Mouse (Mus musculus): Measurements from ENCODE around the gene Rad21l. TPM values are rescaled to one million over a fixed set of nuclear protein-coding genes. Genes with fewer than 3 reads are reported as not detected.
"Not testable (repeated sequence)": the region's sequence is repeated elsewhere in the genome, so short reads cannot be mapped to it uniquely, and the experiment has no call there.

Rad21l gene
- polyA plus RNA-seq, 1 experiment, result not detected

DNA sequence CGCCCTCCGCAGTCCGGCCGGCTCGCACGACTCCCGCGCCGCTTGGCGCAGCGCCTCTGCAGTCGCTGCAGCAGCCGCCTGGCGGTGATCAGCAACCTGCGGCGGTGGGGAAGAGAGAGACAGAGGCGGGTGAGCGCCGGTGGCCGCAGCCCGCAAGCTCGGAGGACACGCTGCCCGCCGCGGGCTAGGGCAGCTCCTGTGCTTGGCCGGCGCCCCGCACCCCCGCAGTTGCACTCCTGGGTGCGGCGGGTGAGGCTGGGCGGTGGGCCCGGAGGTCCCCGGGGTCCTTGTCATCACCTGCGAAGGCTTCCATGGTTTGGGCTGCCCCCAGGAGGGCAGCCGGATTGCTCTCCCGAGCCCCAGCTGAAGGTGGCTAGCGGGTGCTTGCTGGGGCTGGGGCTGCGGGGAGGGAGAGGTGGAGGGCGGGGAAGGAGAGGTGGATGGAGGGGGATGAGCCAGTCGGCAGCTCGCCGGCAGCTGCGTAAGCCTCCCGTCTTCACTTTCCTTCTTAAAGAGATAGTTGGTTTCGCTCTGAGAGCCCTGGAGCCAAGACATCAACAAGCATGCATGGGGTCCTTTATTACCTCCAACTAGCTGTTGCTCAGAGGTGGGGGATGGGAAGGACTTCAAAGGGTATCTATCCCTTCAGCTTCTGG, 36.0 kb downstream of the Rad21l start, which contains the start of gene Snph:
Snph (minus strand) TSS at position 435 of the 656 bp plus-strand sequence.
- WGBS, result under 1% methylated on average over 47 of the region's 47 CpGs
- TF ChIP-seq POLR2A (IDR thresholded peaks at IDR 0.05; ENCODE audit: insufficient read depth, low read depth, low read length) (peak; percentile 67), CTCF (IDR thresholded peaks at IDR 0.05; ENCODE audit: insufficient read depth, low read depth, low read length) (peak; percentile 69; the same call in 1 of the 2 replicates)

DNA sequence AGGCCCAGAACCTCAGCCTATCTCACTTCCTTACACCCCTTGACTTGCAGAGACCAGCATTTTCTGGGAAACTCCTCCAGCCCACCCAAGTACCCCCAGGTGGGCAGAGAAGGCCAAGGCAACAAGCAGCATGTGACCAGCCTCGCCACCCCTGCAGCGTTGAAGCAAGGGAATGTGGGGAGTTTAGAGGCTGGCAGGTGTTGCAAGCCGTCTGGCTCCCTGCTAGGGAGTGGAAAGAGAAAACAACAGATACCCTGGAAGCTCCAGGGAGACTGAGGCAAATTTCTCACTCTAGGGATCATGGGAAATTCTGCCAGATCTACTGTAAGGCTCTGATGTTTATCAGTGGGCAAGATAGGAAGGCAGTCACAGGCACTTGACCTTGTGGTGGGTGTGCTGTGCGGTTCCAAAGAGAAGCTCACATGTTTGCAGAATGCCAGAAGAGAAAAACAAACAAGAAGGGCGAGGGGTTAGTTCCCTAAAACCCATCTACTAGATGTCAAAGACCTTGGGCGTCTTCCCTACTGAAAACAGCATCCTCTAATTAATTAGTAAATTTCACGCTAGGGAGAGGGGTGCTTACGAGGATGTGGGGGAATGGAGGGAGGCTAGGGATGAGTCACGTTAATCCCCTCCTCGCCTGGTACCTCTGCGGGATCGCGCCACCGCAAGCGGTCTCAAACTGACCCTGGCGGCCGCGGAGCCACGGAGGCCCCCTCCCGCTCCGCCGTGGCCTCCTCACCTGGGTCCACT, 36.8 kb downstream of the Rad21l start:
- 2% methylated on average over 22 of the region's 22 CpGs for WGBS

More for the DNA sequence above, 36.0 kb downstream of the Rad21l start, which contains the start of gene Snph:
- peaks cover 23% of the 10 kb centered on the region for H3K4me1 ChIP-seq (ENCODE audit: control insufficient read depth, insufficient read depth, low read length)
- peak within 1 kb of the TSS; percentile 92 for H3K4me3 ChIP-seq (ENCODE audit: insufficient read depth, low read depth, low read length)
- peak within 1 kb of the TSS; percentile 93 for H3K27ac ChIP-seq (ENCODE audit: insufficient read depth, low read depth, low read length)

DNA sequence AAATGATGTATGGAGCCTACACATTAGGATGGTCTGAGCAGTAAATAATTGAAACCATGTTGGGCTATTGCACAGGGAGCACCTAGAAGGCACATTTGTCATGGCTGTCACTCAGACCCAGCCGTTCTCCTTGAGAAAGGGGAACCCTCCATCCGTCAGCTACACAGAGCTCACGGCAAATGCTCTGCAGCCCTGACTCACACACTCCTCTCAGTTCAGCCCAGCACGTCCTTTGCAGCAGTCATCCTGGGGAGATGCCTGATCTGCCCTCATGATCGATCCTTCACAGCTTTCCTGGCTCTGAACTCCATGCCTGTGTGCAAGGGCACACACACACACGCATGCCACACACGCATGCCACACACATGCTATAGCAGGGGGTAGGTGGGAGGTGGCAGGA, 39.0 kb downstream of the Rad21l start:
- 37% methylated on average over 7 of the region's 7 CpGs for WGBS
- TF ChIP-seq CTCF (IDR thresholded peaks at IDR 0.05; ENCODE audit: insufficient read depth, low read depth, low read length) (no peak), POLR2A (IDR thresholded peaks at IDR 0.05; ENCODE audit: insufficient read depth, low read depth, low read length) (no peak)
- peaks cover 24% of the 10 kb centered on the region for H3K4me1 ChIP-seq (ENCODE audit: control insufficient read depth, insufficient read depth, low read length)
- peak overlapping the region; percentile 38 for H3K4me3 ChIP-seq (ENCODE audit: insufficient read depth, low read depth, low read length)
- H3K27ac ChIP-seq (ENCODE audit: insufficient read depth, low read depth, low read length), result peak overlapping the region; percentile 41

More for the DNA sequence above, 36.8 kb downstream of the Rad21l start:
- H3K4me3 ChIP-seq (ENCODE audit: insufficient read depth, low read depth, low read length), result peak overlapping the region; percentile 92
- TF ChIP-seq CTCF (IDR thresholded peaks at IDR 0.05; ENCODE audit: insufficient read depth, low read depth, low read length), result no peak
- TF ChIP-seq POLR2A (IDR thresholded peaks at IDR 0.05; ENCODE audit: insufficient read depth, low read depth, low read length), result no peak
- peaks cover 23% of the 10 kb centered on the region for H3K4me1 ChIP-seq (ENCODE audit: control insufficient read depth, insufficient read depth, low read length)
- peak overlapping the region; percentile 93 for H3K27ac ChIP-seq (ENCODE audit: insufficient read depth, low read depth, low read length)

DNA sequence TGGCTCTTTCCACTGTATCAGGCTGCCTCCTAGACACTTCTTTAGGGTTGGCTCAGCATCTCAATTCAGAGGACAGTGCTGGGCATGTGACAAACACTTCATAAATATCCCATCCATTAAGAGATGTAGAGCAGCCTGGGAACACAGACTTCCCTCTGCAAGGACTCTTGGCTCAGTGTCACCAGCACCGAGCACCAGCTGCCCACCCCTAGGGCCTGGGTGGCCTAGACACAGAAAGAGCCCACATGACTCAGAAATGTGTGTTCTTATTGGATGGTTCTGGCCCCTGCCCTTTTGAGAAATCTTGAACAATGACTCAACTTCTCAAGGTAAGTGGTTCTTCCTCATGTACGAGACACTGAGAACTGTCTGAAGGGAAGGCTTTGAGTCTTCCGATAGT, 40.3 kb downstream of the Rad21l start:
- TF ChIP-seq CTCF (IDR thresholded peaks at IDR 0.05; ENCODE audit: insufficient read depth, low read depth, low read length), result no peak
- no peak for TF ChIP-seq POLR2A (IDR thresholded peaks at IDR 0.05; ENCODE audit: insufficient read depth, low read depth, low read length)
- peaks cover 30% of the 10 kb centered on the region for H3K4me1 ChIP-seq (ENCODE audit: control insufficient read depth, insufficient read depth, low read length)
- H3K27ac ChIP-seq (ENCODE audit: insufficient read depth, low read depth, low read length), result no peak overlapping the region
- H3K4me3 ChIP-seq (ENCODE audit: insufficient read depth, low read depth, low read length), result no peak overlapping the region
- WGBS, result 65% methylated on average over 3 of the region's 3 CpGs

DNA sequence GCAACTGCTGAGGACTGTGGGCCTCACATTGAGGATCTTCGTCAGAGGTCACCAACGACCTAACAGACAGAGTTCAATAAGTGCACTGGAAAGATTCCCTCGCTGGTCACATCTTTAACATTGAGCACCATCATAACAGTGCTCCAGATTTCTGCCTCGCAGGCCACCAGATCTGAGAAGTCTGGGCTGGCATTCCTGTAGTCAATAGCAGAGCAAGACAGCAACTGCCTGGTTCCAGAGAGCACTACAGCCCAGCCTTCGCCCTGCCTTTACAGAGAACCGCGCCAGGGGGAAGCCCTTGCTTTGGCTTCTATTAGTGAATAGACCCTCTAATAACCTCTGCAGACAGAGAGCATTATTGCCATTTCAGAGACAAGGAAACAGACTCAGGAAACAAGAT, 42.0 kb downstream of the Rad21l start:
- Histone ChIP-seq H3K4me1 (ENCODE audit: control insufficient read depth, insufficient read depth, low read length) (peaks cover 37% of the 10 kb centered on the region), H3K4me3 (ENCODE audit: insufficient read depth, low read depth, low read length) (no peak overlapping the region), H3K27ac (ENCODE audit: insufficient read depth, low read depth, low read length) (no peak overlapping the region)
- TF ChIP-seq POLR2A (IDR thresholded peaks at IDR 0.05; ENCODE audit: insufficient read depth, low read depth, low read length) (no peak), CTCF (IDR thresholded peaks at IDR 0.05; ENCODE audit: insufficient read depth, low read depth, low read length) (no peak)
- 90% methylated on average over 7 of the region's 7 CpGs for WGBS

DNA sequence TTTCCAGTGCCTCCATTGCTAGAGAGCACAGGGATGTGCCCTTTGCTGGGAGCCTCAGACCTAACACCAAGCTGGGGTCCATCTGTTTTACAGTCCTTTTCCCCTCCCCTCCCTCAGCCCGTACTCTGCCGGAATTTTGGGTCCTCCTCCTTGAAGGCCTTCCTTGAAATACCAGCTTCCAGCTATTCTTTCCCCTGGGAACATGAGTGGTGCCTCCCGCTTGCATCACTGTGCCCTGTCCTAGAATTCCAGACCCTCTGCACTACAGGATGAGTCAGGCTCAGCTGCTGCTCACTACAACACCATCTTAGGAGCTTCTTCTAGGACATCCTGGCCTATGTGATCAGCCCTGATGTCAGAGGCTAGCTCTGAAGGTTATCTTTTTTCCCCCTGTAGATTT, 44.6 kb downstream of the Rad21l start:
- Histone ChIP-seq H3K27ac (ENCODE audit: insufficient read depth, low read depth, low read length) (peak overlapping the region; percentile 30; the same call in 1 of the 2 replicates), H3K4me1 (ENCODE audit: control insufficient read depth, insufficient read depth, low read length) (peaks cover 27% of the 10 kb centered on the region), H3K4me3 (ENCODE audit: insufficient read depth, low read depth, low read length) (no peak overlapping the region)
- WGBS, result 42% methylated on average over 3 of the region's 3 CpGs
- TF ChIP-seq POLR2A (IDR thresholded peaks at IDR 0.05; ENCODE audit: insufficient read depth, low read depth, low read length) (no peak), CTCF (IDR thresholded peaks at IDR 0.05; ENCODE audit: insufficient read depth, low read depth, low read length) (no peak)

DNA sequence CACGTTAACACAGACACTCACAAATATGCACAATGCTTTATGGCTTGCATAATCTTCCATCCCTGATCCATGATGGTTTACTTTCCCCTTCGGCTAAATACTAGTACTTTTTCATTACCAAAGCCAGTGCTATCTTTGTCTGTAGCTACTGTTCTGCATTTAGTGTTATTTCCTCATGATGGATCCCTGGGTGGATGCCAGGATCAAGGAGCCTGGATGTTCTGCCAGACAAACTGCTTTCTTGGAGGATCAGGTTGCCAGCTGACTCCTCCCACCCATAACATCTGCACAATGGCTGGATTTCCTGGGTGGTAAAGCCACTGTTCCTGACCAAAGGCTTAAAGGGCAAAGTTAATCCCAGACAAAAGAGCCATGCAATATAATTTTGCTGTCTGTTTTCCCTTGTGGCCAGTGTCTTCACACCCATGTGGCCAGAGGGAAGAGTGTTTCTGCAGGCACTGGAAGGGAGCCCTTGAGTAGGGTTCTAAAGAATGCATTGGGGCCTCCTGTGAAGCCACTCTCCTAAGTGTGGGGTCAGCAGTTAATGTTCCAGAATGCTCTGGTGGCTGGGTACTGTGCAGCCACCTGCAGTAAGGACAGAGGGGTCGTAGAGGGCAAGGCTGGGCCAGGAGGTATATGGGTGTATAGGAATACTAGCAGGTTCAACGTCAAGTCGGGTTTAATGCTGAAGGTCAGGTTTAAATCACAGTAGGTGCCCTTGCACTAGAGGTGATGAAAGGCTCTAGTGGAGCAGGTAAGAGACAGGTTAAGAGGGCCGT, 51.6 kb downstream of the Rad21l start:
- Histone ChIP-seq H3K27ac (ENCODE audit: insufficient read depth, low read depth, low read length) (peak overlapping the region; percentile 50), H3K4me3 (ENCODE audit: insufficient read depth, low read depth, low read length) (no peak overlapping the region), H3K4me1 (ENCODE audit: control insufficient read depth, insufficient read depth, low read length) (peaks cover 36% of the 10 kb centered on the region)
- TF ChIP-seq POLR2A (IDR thresholded peaks at IDR 0.05; ENCODE audit: insufficient read depth, low read depth, low read length) (no peak), CTCF (IDR thresholded peaks at IDR 0.05; ENCODE audit: insufficient read depth, low read depth, low read length) (no peak)
- WGBS, result 67% methylated on average over 6 of the region's 6 CpGs

DNA sequence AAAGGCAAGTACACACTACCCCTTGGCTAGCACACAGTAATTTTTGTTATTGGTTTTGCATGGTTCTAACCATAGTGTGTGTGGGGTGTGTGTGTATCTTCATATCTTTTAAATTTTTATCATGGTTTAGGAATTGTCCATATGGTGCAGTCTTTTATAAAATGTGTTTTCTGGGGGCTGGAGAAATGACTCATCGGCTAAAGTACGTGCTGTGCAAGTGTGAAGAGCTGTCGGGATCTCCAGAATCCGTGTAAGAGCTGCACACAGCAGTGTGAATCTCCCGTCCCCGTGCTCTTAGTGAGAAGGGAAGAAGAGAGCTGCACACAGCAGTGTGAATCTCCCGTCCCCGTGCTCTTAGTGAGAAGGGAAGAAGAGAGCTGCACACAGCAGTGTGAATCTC, 52.6 kb downstream of the Rad21l start:
- H3K4me3 ChIP-seq (ENCODE audit: insufficient read depth, low read depth, low read length), result not testable (repeated sequence)
- Histone ChIP-seq H3K27ac (ENCODE audit: insufficient read depth, low read depth, low read length) (peak overlapping the region; percentile 50; the same call in 1 of the 2 replicates), H3K4me1 (ENCODE audit: control insufficient read depth, insufficient read depth, low read length) (peaks cover 35% of the 10 kb centered on the region)
- WGBS, result 29% methylated on average over 8 of the region's 8 CpGs

All from olfactory bulb, adult 2 months (tissue).